Mouse (Mus musculus) megakaryocyte, embryonic 14.5 days (primary cell): ENCODE measurements around the gene Sv2a.
"Not testable (repeated sequence)": the region's sequence is repeated elsewhere in the genome, so short reads cannot be mapped to it uniquely, and the experiment has no call there.

Source experiments
- FLI1 ChIP-seq: IDR thresholded peaks from 2 replicates; pipeline ENCODE4 v1.6.1; 2012; ENCODE audit warnings: low read length, inconsistent platforms, mixed read lengths
- GATA1 ChIP-seq: IDR thresholded peaks from 3 replicates; pipeline ENCODE4 v1.6.1; 2012; ENCODE audit warnings: mixed read lengths, low read length, inconsistent platforms, borderline replicate concordance

DNA sequence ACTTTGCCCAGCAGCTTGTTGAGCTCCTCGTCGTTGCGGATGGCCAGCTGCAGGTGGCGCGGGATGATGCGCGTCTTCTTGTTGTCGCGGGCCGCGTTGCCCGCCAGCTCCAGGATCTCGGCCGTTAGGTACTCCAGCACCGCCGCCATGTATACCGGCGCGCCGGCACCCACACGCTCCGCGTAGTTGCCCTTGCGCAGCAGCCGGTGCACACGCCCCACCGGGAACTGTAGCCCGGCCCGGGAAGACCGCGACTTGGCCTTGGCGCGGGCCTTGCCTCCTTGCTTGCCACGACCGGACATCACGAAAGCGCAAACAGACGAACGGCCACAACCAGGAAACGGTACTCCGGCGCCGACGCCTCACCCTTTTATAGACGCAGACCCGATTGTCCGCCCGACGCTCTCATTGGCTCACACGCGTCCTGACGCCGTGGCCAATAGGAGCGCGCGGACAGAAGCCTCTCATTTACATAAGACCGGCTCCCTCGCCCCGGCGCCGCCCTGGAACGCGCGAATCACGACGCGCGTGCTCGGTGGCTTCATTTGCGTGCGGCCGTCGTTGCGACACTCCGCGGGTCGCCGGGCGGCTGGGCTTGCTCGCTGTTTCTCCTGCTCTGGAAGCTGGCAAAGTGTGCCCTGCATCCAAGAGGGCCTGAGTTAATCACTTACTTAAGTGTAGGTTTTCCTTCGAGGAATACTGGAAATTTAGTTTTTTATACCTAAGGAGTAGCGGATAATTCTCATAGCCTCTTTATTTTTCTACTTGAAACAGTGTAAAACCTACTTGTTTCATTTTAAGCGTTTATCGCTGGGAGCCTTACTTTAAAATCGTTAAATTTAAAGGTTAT lies 59.2 kb downstream of the Sv2a start, which contains the start of gene Hist2h2aa2:
- not testable (repeated sequence) for TF ChIP-seq FLI1, GATA1
